In genomic region chr15:78849485-78849884, GRCm38 (mm10) we compare ENCODE assay signal across 19 mouse cellular contexts. TPM values are rescaled to one million over a fixed set of nuclear protein-coding genes. Genes with fewer than 3 reads are reported as not detected.
DNase-seq lines count a peak whose midpoint lies in the region; ATAC-seq lines count a peak whose summit lies in the region.
"Had no signal": no experiment of that assay in that cellular context is flagged by ENCODE, and none has a peak within 500 bp of the region (broad histone marks: within the 10 kb centered on the region; RNA-seq: fewer than 3 reads in every experiment).

No protein-coding gene starts in this region.

- ATAC-seq in hindbrain, embryonic 12.5 days (ENCODE audit: low FRiP score), result no peak
- no peak for ATAC-seq in midbrain, embryonic 14.5 days (ENCODE audit: low FRiP score, low TSS enrichment)

- no peak for DNase-seq in hindbrain, embryonic 10.5 days (ENCODE audit: low spot score)
- no peak for DNase-seq in midbrain, embryonic 10.5 days (ENCODE audit: low spot score)
- DNase-seq in midbrain, embryonic 14.5 days, result no peak
- DNase-seq in limb, embryonic 10.5 days (ENCODE audit: low spot score), result no peak
- no peak for DNase-seq in retina, embryonic 14.5 days (ENCODE audit: low spot score)
- DNase-seq in left cerebral cortex, postnatal 10 days (ENCODE audit: extremely low spot score in 1 of 2, low spot score in 2 of 2), result no peak
- DNase-seq: cerebellum, adult 9-11 months; gastrocnemius, postnatal 10 days; kidney, postnatal 14 days; liver; lung, adult 18-20 months; right cerebral cortex, postnatal 25 days; thymus, adult 2 months had no signal

- intact Hi-C loops in left cerebral cortex, postnatal 10 days (cut with DNase I), result no loop called here

- no peak overlapping the region for H3K4me3 ChIP-seq in hindbrain, embryonic 10.5 days
- no peak overlapping the region for H3K4me3 ChIP-seq in hindbrain, embryonic 12.5 days
- no peak overlapping the region for H3K4me3 ChIP-seq in midbrain, embryonic 10.5 days
- H3K4me3 ChIP-seq in midbrain, embryonic 14.5 days (replicated peaks; ENCODE audit: low read depth, low read length), result no peak overlapping the region
- H3K4me3 ChIP-seq in limb, embryonic 10.5 days, result no peak overlapping the region
- H3K4me3 ChIP-seq: neural tube, embryonic 13.5 days had no signal

- peaks cover 57% of the 10 kb centered on the region for H3K4me1 ChIP-seq in hindbrain, embryonic 10.5 days (replicated peaks)
- peaks cover 26% of the 10 kb centered on the region for H3K4me1 ChIP-seq in hindbrain, embryonic 12.5 days
- peaks cover 41% of the 10 kb centered on the region for H3K4me1 ChIP-seq in midbrain, embryonic 10.5 days
- H3K4me1 ChIP-seq in midbrain, embryonic 14.5 days (ENCODE audit: control insufficient read depth, insufficient read depth, low read length), result peaks cover 8% of the 10 kb centered on the region; the same call in 1 of the 2 replicates
- peaks cover 46% of the 10 kb centered on the region for H3K4me1 ChIP-seq in limb, embryonic 10.5 days

- H3K27ac ChIP-seq in hindbrain, embryonic 10.5 days, result peak overlapping the region; percentile 59
- H3K27ac ChIP-seq in hindbrain, embryonic 12.5 days, result no peak overlapping the region
- 0 out of 2 replicates have a peak overlapping the region, but pooled peaks have one; percentile 2 for H3K27ac ChIP-seq in midbrain, embryonic 10.5 days (replicated peaks)
- H3K27ac ChIP-seq in midbrain, embryonic 14.5 days (replicated peaks; ENCODE audit: low read depth, low read length), result no peak overlapping the region
- H3K27ac ChIP-seq in limb, embryonic 10.5 days, result 0 out of 2 replicates have a peak overlapping the region, but pooled peaks have one; percentile 1
- H3K27ac ChIP-seq: neural tube, embryonic 13.5 days had no signal

- 0 out of 2 replicates have a peak, but pooled peaks cover 6% of the 10 kb centered on the region for H3K36me3 ChIP-seq in hindbrain, embryonic 10.5 days
- H3K36me3 ChIP-seq in hindbrain, embryonic 12.5 days, result no peaks in the 10 kb centered on the region
- no peaks in the 10 kb centered on the region for H3K36me3 ChIP-seq in midbrain, embryonic 10.5 days
- H3K36me3 ChIP-seq in midbrain, embryonic 14.5 days (ENCODE audit: control insufficient read depth, insufficient read depth, low read length), result no peaks in the 10 kb centered on the region
- H3K36me3 ChIP-seq in limb, embryonic 10.5 days, result peaks cover 19% of the 10 kb centered on the region
- H3K36me3 ChIP-seq: neural tube, embryonic 13.5 days had no signal

- no peak overlapping the region for H3K9ac ChIP-seq in hindbrain, embryonic 12.5 days
- H3K9ac ChIP-seq in midbrain, embryonic 14.5 days (replicated peaks; ENCODE audit: low read length), result no peak overlapping the region
- H3K9ac ChIP-seq: neural tube, embryonic 13.5 days had no signal

- peaks cover 40% of the 10 kb centered on the region for H3K27me3 ChIP-seq in hindbrain, embryonic 10.5 days (ENCODE audit: insufficient read depth, poor library complexity, severe bottlenecking)
- peaks cover 14% of the 10 kb centered on the region for H3K27me3 ChIP-seq in hindbrain, embryonic 12.5 days
- peaks cover 44% of the 10 kb centered on the region for H3K27me3 ChIP-seq in midbrain, embryonic 10.5 days (ENCODE audit: low read depth, poor library complexity, severe bottlenecking)
- 0 out of 2 replicates have a peak, but pooled peaks cover 3% of the 10 kb centered on the region for H3K27me3 ChIP-seq in midbrain, embryonic 14.5 days (ENCODE audit: control insufficient read depth, insufficient read depth, low read length)
- H3K27me3 ChIP-seq in limb, embryonic 10.5 days (ENCODE audit: low read depth, poor library complexity, severe bottlenecking), result peaks cover 9% of the 10 kb centered on the region

- H3K9me3 ChIP-seq in hindbrain, embryonic 10.5 days, result no peaks in the 10 kb centered on the region
- H3K9me3 ChIP-seq in hindbrain, embryonic 12.5 days (replicated peaks), result no peaks in the 10 kb centered on the region
- H3K9me3 ChIP-seq in midbrain, embryonic 10.5 days (replicated peaks), result no peaks in the 10 kb centered on the region
- H3K9me3 ChIP-seq in midbrain, embryonic 14.5 days (ENCODE audit: control insufficient read depth, low read length), result no peaks in the 10 kb centered on the region
- no peaks in the 10 kb centered on the region for H3K9me3 ChIP-seq in limb, embryonic 10.5 days (replicated peaks)
- H3K9me3 ChIP-seq: neural tube, embryonic 13.5 days had no signal

- H3K4me2 ChIP-seq in hindbrain, embryonic 12.5 days (replicated peaks), result no peak overlapping the region
- H3K4me2 ChIP-seq in midbrain, embryonic 14.5 days (ENCODE audit: low read length), result no peak overlapping the region
- H3K4me2 ChIP-seq: neural tube, embryonic 13.5 days had no signal

- WGBS in hindbrain, embryonic 10.5 days, result 83% methylated on average over 12 of the region's 12 CpGs
- WGBS in hindbrain, embryonic 12.5 days, result 82% methylated on average over 12 of the region's 12 CpGs
- WGBS in midbrain, embryonic 10.5 days, result 90% methylated on average over 12 of the region's 12 CpGs
- WGBS in midbrain, embryonic 14.5 days, result 85% methylated on average over 12 of the region's 12 CpGs
- WGBS in limb, embryonic 10.5 days, result 89% methylated on average over 12 of the region's 12 CpGs

RNA-seq across cellular contexts. Expression of gene Lgals2, which starts 5.8 kb away (rescaled TPM):
- not detected in 2 replicates for polyA plus RNA-seq in hindbrain, embryonic 10.5 days (2016; fragmentation: Nextera tagmentation; extraction: Ambion mirVana)
- polyA plus RNA-seq in hindbrain, embryonic 12.5 days (2016; fragmentation: Nextera tagmentation; extraction: Ambion mirVana), result not detected in 2 replicates
- not detected in 2 replicates for polyA plus RNA-seq in midbrain, embryonic 10.5 days (2016; fragmentation: Nextera tagmentation; extraction: Ambion mirVana)
- polyA plus RNA-seq in midbrain, embryonic 14.5 days (2014; fragmentation: Nextera tagmentation; extraction: Ambion mirVana), result not detected in 2 replicates
- not detected in 2 replicates for polyA plus RNA-seq in limb, embryonic 10.5 days (2016; fragmentation: Nextera tagmentation; extraction: Ambion mirVana)
- not detected for total RNA-seq in left cerebral cortex, postnatal 10 days (2021)
- total RNA-seq: gastrocnemius, postnatal 10 days; left cerebral cortex, postnatal 25 days had no signal
- polyA plus RNA-seq: neural tube, embryonic 13.5 days had no signal

RNA-seq across cellular contexts. Expression of gene Cdc42ep1, which starts 7.1 kb away (rescaled TPM):
- polyA plus RNA-seq in hindbrain, embryonic 10.5 days (2016; fragmentation: Nextera tagmentation; extraction: Ambion mirVana), result 19.2 and 19.4 TPM in 2 replicates
- polyA plus RNA-seq in hindbrain, embryonic 12.5 days (2016; fragmentation: Nextera tagmentation; extraction: Ambion mirVana), result 15.1 and 15.6 TPM in 2 replicates
- polyA plus RNA-seq in midbrain, embryonic 10.5 days (2016; fragmentation: Nextera tagmentation; extraction: Ambion mirVana), result 12.9 and 14.3 TPM in 2 replicates
- 7.8 and 8.8 TPM in 2 replicates for polyA plus RNA-seq in midbrain, embryonic 14.5 days (2014; fragmentation: Nextera tagmentation; extraction: Ambion mirVana)
- polyA plus RNA-seq in limb, embryonic 10.5 days (2016; fragmentation: Nextera tagmentation; extraction: Ambion mirVana), result 18.8 and 22.0 TPM in 2 replicates
- total RNA-seq in left cerebral cortex, postnatal 10 days (2021), result 1 to 10 TPM; 6.2 to 8.4 TPM

RNA-seq across cellular contexts. Expression of gene Gga1, which starts 27.5 kb away (rescaled TPM):
- 51.1 and 60.7 TPM in 2 replicates for polyA plus RNA-seq in hindbrain, embryonic 10.5 days (2016; fragmentation: Nextera tagmentation; extraction: Ambion mirVana)
- 54.3 and 58.7 TPM in 2 replicates for polyA plus RNA-seq in hindbrain, embryonic 12.5 days (2016; fragmentation: Nextera tagmentation; extraction: Ambion mirVana)
- polyA plus RNA-seq in midbrain, embryonic 10.5 days (2016; fragmentation: Nextera tagmentation; extraction: Ambion mirVana), result 47.1 and 52.8 TPM in 2 replicates
- polyA plus RNA-seq in midbrain, embryonic 14.5 days (2014; fragmentation: Nextera tagmentation; extraction: Ambion mirVana), result 37.3 and 42.0 TPM in 2 replicates
- polyA plus RNA-seq in limb, embryonic 10.5 days (2016; fragmentation: Nextera tagmentation; extraction: Ambion mirVana), result 49.9 and 56.5 TPM in 2 replicates
- total RNA-seq in left cerebral cortex, postnatal 10 days (2021), result 10 to 100 TPM; 54.7 to 57.6 TPM

RNA-seq across cellular contexts. Expression of gene Card10, which starts 46.6 kb away (rescaled TPM):
- polyA plus RNA-seq in hindbrain, embryonic 10.5 days (2016; fragmentation: Nextera tagmentation; extraction: Ambion mirVana), result 4.3 and 4.5 TPM in 2 replicates
- 2.7 and 2.9 TPM in 2 replicates for polyA plus RNA-seq in hindbrain, embryonic 12.5 days (2016; fragmentation: Nextera tagmentation; extraction: Ambion mirVana)
- 2.6 TPM in 2 replicates for polyA plus RNA-seq in midbrain, embryonic 10.5 days (2016; fragmentation: Nextera tagmentation; extraction: Ambion mirVana)
- 1.3 and 1.6 TPM in 2 replicates for polyA plus RNA-seq in midbrain, embryonic 14.5 days (2014; fragmentation: Nextera tagmentation; extraction: Ambion mirVana)
- 4.7 and 5.3 TPM in 2 replicates for polyA plus RNA-seq in limb, embryonic 10.5 days (2016; fragmentation: Nextera tagmentation; extraction: Ambion mirVana)
- total RNA-seq in left cerebral cortex, postnatal 10 days (2021), result 1 to 10 TPM; 4.3 to 5.1 TPM

RNA-seq across cellular contexts. Expression of gene Gm49510, which starts 50.0 kb away (rescaled TPM):
- 0.29 and 0.38 TPM in 2 replicates for polyA plus RNA-seq in hindbrain, embryonic 10.5 days (2016; fragmentation: Nextera tagmentation; extraction: Ambion mirVana)
- 0.22 and 0.61 TPM in 2 replicates for polyA plus RNA-seq in hindbrain, embryonic 12.5 days (2016; fragmentation: Nextera tagmentation; extraction: Ambion mirVana)
- 0.12 TPM in 1 of 2 replicates, not detected in the other for polyA plus RNA-seq in midbrain, embryonic 10.5 days (2016; fragmentation: Nextera tagmentation; extraction: Ambion mirVana)
- not detected in 2 replicates for polyA plus RNA-seq in midbrain, embryonic 14.5 days (2014; fragmentation: Nextera tagmentation; extraction: Ambion mirVana)
- 0.13 and 0.51 TPM in 2 replicates for polyA plus RNA-seq in limb, embryonic 10.5 days (2016; fragmentation: Nextera tagmentation; extraction: Ambion mirVana)
- total RNA-seq in left cerebral cortex, postnatal 10 days (2021), result not detected
- total RNA-seq: ES-E14; gastrocnemius, postnatal 10 days; heart, adult 8-10 months; heart, postnatal 36 days had no signal
- polyA plus RNA-seq: neural tube, embryonic 13.5 days had no signal

Comparison
In these comparisons a context has a peak if more than half of its experiments do, and no peak if none do; other contexts are left out.
1. H3K27ac ChIP-seq: peak in hindbrain, embryonic 10.5 days (single experiment), midbrain, embryonic 10.5 days (single experiment) and limb, embryonic 10.5 days (single experiment); none in hindbrain, embryonic 12.5 days (single experiment) and midbrain, embryonic 14.5 days (single experiment).